ENCODE assay signal across 14 mouse cellular contexts in genomic region chr10:120484144-120484543, GRCm38 (mm10). TPM values are rescaled to one million over a fixed set of nuclear protein-coding genes. Genes with fewer than 3 reads are reported as not detected.
"Had no signal": no experiment of that assay in that cellular context is flagged by ENCODE, and none has a peak within 500 bp of the region (broad histone marks: within the 10 kb centered on the region; RNA-seq: fewer than 3 reads in every experiment).

No protein-coding gene starts in this region.

- H3K9me3 ChIP-seq: liver, embryonic 13.5 days had no signal

- H3K36me3 ChIP-seq: liver, embryonic 13.5 days had no signal

- H3K27ac ChIP-seq: kidney, postnatal 0 days; layer of hippocampus, adult 2 months; liver, embryonic 13.5 days; macrophage had no signal

- H3K4me3 ChIP-seq: layer of hippocampus, adult 2 months; liver, embryonic 13.5 days had no signal

- H3K9ac ChIP-seq: liver, embryonic 13.5 days had no signal

- DNase-seq: kidney, postnatal 25 days; layer of hippocampus, adult 9-11 months; liver, embryonic 13.5 days; lung, adult 2 months; midbrain, embryonic 14.5 days; thymus, adult 18-20 months; thymus, postnatal 36 days had no signal

- H3K4me2 ChIP-seq: liver, embryonic 13.5 days; midbrain, embryonic 11.5 days had no signal

- H3K4me1 ChIP-seq: liver, embryonic 13.5 days had no signal

RNA-seq across cellular contexts. Expression of gene Hmga2, which starts 7.9 kb away (rescaled TPM):
- total RNA-seq: liver, adult 2 months had no signal
- polyA plus RNA-seq: lung, adult 2 months; spleen, adult 2 months; urinary bladder, adult 2 months had no signal
